Mouse (Mus musculus) adrenal gland, adult 8-10 months (tissue): ENCODE results near the gene Inca1. TPM values are rescaled to one million over a fixed set of nuclear protein-coding genes. Genes with fewer than 3 reads are reported as not detected.
A peak's percentile ranks its signal among the peaks of the same experiment; 100 is the strongest.

Source experiments
- DNase-seq: peaks from one replicate; pipeline ENCODE4 v3.0.0; 2022
- total RNA-seq, 4 experiments: library from RNA; stranded (reverse); gene quantifications; 2 replicates each; pipeline ENCODE4 v1.2.4; 2022

Inca1 gene
- total RNA-seq, 4 experiments from 2014 or later = 5.3 to 11.4 (median 8.6) TPM

- no peak for DNase-seq
Observed at GRCm38 (mm10) chr11:70701221-70701955, 1.4 kb upstream of the Inca1 start.

- peak; percentile 67 for DNase-seq
Observed at GRCm38 (mm10) chr11:70700613-70701012, 658 bp upstream of the Inca1 start.

GRCm38 (mm10) chr11:70699051-70699450 is 904 bp downstream of the Inca1 start:
- DNase-seq = no peak

- no peak for DNase-seq
Observed at GRCm38 (mm10) chr11:70697376-70697775, 2.6 kb downstream of the Inca1 start.

GRCm38 (mm10) chr11:70693504-70693903 is 6.5 kb downstream of the Inca1 start:
- DNase-seq = no peak

GRCm38 (mm10) chr11:70689578-70689977 is 10.4 kb downstream of the Inca1 start:
- DNase-seq = no peak

- DNase-seq = no peak
Observed at GRCm38 (mm10) chr11:70688372-70688771, 11.6 kb downstream of the Inca1 start.

GRCm38 (mm10) chr11:70687601-70688199 is 12.3 kb downstream of the Inca1 start, which contains the start of gene Camta2:
TSS of gene Camta2 (minus strand) at chr11:70688105.
- peak; percentile 80 for DNase-seq

- DNase-seq = no peak
Observed at GRCm38 (mm10) chr11:70686901-70687566, 12.9 kb downstream of the Inca1 start.

- no peak for DNase-seq
Observed at GRCm38 (mm10) chr11:70683640-70684039, 16.3 kb downstream of the Inca1 start.

- DNase-seq = no peak
Observed at GRCm38 (mm10) chr11:70681897-70682581, 17.9 kb downstream of the Inca1 start.

GRCm38 (mm10) chr11:70681170-70681569 is 18.8 kb downstream of the Inca1 start:
- no peak for DNase-seq

GRCm38 (mm10) chr11:70679894-70680293 is 20.1 kb downstream of the Inca1 start:
- no peak for DNase-seq

- DNase-seq = no peak
Observed at GRCm38 (mm10) chr11:70679361-70679760, 20.6 kb downstream of the Inca1 start.

GRCm38 (mm10) chr11:70678576-70678975 is 21.4 kb downstream of the Inca1 start:
- DNase-seq = no peak

GRCm38 (mm10) chr11:70678092-70678491 is 21.9 kb downstream of the Inca1 start:
- no peak for DNase-seq

GRCm38 (mm10) chr11:70674501-70674900 is 25.5 kb downstream of the Inca1 start:
- no peak for DNase-seq

- DNase-seq = no peak
Observed at GRCm38 (mm10) chr11:70674014-70674413, 25.9 kb downstream of the Inca1 start.

GRCm38 (mm10) chr11:70671333-70672047 is 28.5 kb downstream of the Inca1 start:
- no peak for DNase-seq

- no peak for DNase-seq
Observed at GRCm38 (mm10) chr11:70670483-70670882, 29.5 kb downstream of the Inca1 start.

GRCm38 (mm10) chr11:70669582-70670345 is 30.2 kb downstream of the Inca1 start:
- DNase-seq = peak; percentile 79
